9 mouse cellular contexts compared by ENCODE assay signal in genomic region chr4:140004170-140004569, GRCm38 (mm10). TPM values are rescaled to one million over a fixed set of nuclear protein-coding genes. Genes with fewer than 3 reads are reported as not detected.
A peak's percentile ranks its signal among the peaks of the same experiment; 100 is the strongest.
DNase-seq lines count a peak whose midpoint lies in the region; ATAC-seq lines count a peak whose summit lies in the region.
"Had no signal": no experiment of that assay in that cellular context is flagged by ENCODE, and none has a peak within 500 bp of the region (broad histone marks: within the 10 kb centered on the region; RNA-seq: fewer than 3 reads in every experiment).

No protein-coding gene starts in this region.

- H3K4me1 ChIP-seq in hindbrain, embryonic 16.5 days (ENCODE audit: control insufficient read depth, insufficient read depth, low read depth, low read length): peaks cover 13% of the 10 kb centered on the region
- H3K4me1 ChIP-seq in midbrain, embryonic 14.5 days (ENCODE audit: control insufficient read depth, insufficient read depth, low read length): peaks cover 18% of the 10 kb centered on the region
- H3K4me1 ChIP-seq: liver, embryonic 15.5 days had no signal

- no peaks in the 10 kb centered on the region for H3K36me3 ChIP-seq in hindbrain, embryonic 16.5 days (ENCODE audit: control insufficient read depth, insufficient read depth, low read length)
- no peaks in the 10 kb centered on the region for H3K36me3 ChIP-seq in midbrain, embryonic 14.5 days (ENCODE audit: control insufficient read depth, insufficient read depth, low read length)
- H3K36me3 ChIP-seq: liver, embryonic 15.5 days had no signal

- H3K27ac ChIP-seq in hindbrain, embryonic 16.5 days (ENCODE audit: low read depth, low read length): no peak overlapping the region
- no peak overlapping the region for H3K27ac ChIP-seq in midbrain, embryonic 14.5 days (replicated peaks; ENCODE audit: low read depth, low read length)
- H3K27ac ChIP-seq: liver, embryonic 15.5 days had no signal

- intact Hi-C loops in left cerebral cortex, postnatal 14 days (cut with DNase I): no loop called here

- WGBS in hindbrain, embryonic 16.5 days: 25% methylated on average over 12 of the region's 12 CpGs
- WGBS in midbrain, embryonic 14.5 days: 24% methylated on average over 12 of the region's 12 CpGs

- ATAC-seq in hindbrain, embryonic 16.5 days: peak; percentile 63
- ATAC-seq in midbrain, embryonic 14.5 days (ENCODE audit: low FRiP score, low TSS enrichment): peak; percentile 34; the same call in 1 of the 2 replicates

- peak overlapping the region; percentile 45 for H3K4me2 ChIP-seq in hindbrain, embryonic 16.5 days (ENCODE audit: low read length)
- peak overlapping the region; percentile 29; the same call in 1 of the 2 replicates for H3K4me2 ChIP-seq in midbrain, embryonic 14.5 days (ENCODE audit: low read length)
- H3K4me2 ChIP-seq: liver, embryonic 15.5 days had no signal

- H3K27me3 ChIP-seq in hindbrain, embryonic 16.5 days (replicated peaks; ENCODE audit: control insufficient read depth, insufficient read depth, low read length): no peaks in the 10 kb centered on the region; the same call in 1 of the 2 replicates
- H3K27me3 ChIP-seq in midbrain, embryonic 14.5 days (ENCODE audit: control insufficient read depth, insufficient read depth, low read length): no peaks in the 10 kb centered on the region

- peak; percentile 73 for DNase-seq in right cerebral cortex, adult 18-20 months
- no peak for DNase-seq in right cerebral cortex, postnatal 4 days
- DNase-seq in embryo, embryonic 11.5 days (ENCODE audit: low read depth, low spot score): peak; percentile 37
- DNase-seq in left cerebral cortex, postnatal 14 days (ENCODE audit: low spot score in 2 of 2): peak; percentile 56 to 78
- DNase-seq in midbrain, embryonic 14.5 days: no peak
- no peak for DNase-seq in thymus, postnatal 4 days
- no peak for DNase-seq in gastrocnemius, postnatal 25 days

- no peak overlapping the region for H3K9ac ChIP-seq in hindbrain, embryonic 16.5 days (ENCODE audit: low read depth, low read length)
- H3K9ac ChIP-seq in midbrain, embryonic 14.5 days (replicated peaks; ENCODE audit: low read length): no peak overlapping the region
- H3K9ac ChIP-seq: liver, embryonic 15.5 days had no signal

- H3K4me3 ChIP-seq in hindbrain, embryonic 16.5 days (ENCODE audit: low read length): peak overlapping the region; percentile 11
- H3K4me3 ChIP-seq in midbrain, embryonic 14.5 days (replicated peaks; ENCODE audit: low read depth, low read length): no peak overlapping the region
- H3K4me3 ChIP-seq: liver, embryonic 15.5 days had no signal

- H3K9me3 ChIP-seq in hindbrain, embryonic 16.5 days (ENCODE audit: control insufficient read depth, low read length): no peaks in the 10 kb centered on the region
- no peaks in the 10 kb centered on the region for H3K9me3 ChIP-seq in midbrain, embryonic 14.5 days (ENCODE audit: control insufficient read depth, low read length)
- H3K9me3 ChIP-seq: liver, embryonic 15.5 days had no signal

RNA-seq across cellular contexts. Expression of gene Klhdc7a, which starts 36.3 kb away (rescaled TPM):
- 0.68 and 0.76 TPM in 2 replicates for polyA plus RNA-seq in hindbrain, embryonic 16.5 days (2015; fragmentation: Nextera tagmentation; extraction: Ambion mirVana)
- total RNA-seq in left cerebral cortex, postnatal 14 days (2021): 1 to 10 TPM; 3.4 to 3.7 TPM
- 0.32 TPM in 1 of 2 replicates, not detected in the other for polyA plus RNA-seq in midbrain, embryonic 14.5 days (2014; fragmentation: Nextera tagmentation; extraction: Ambion mirVana)
- total RNA-seq in gastrocnemius, postnatal 25 days (2021): 1 to 10 TPM in 1 of 2 experiments, under 1 TPM in 1; 0.05 to 1.7 TPM

Comparison
In these comparisons a context has a peak if more than half of its experiments do, and no peak if none do; other contexts are left out.
1. DNase-seq: peak in right cerebral cortex, adult 18-20 months (single experiment), embryo, embryonic 11.5 days (single experiment) and left cerebral cortex, postnatal 14 days (2 of 2); none in right cerebral cortex, postnatal 4 days (single experiment), midbrain, embryonic 14.5 days (single experiment), thymus, postnatal 4 days (single experiment) and gastrocnemius, postnatal 25 days (single experiment).